Mouse (Mus musculus) yolk sac, embryonic 10.5 days (tissue): ENCODE data around the gene Fam8a1.

Source experiments
- DNase-seq: peaks from one replicate; pipeline ENCODE4 v3.0.0-alpha.2; 2017; ENCODE audit warnings: low spot score

Gene Fam8a1

DNA sequence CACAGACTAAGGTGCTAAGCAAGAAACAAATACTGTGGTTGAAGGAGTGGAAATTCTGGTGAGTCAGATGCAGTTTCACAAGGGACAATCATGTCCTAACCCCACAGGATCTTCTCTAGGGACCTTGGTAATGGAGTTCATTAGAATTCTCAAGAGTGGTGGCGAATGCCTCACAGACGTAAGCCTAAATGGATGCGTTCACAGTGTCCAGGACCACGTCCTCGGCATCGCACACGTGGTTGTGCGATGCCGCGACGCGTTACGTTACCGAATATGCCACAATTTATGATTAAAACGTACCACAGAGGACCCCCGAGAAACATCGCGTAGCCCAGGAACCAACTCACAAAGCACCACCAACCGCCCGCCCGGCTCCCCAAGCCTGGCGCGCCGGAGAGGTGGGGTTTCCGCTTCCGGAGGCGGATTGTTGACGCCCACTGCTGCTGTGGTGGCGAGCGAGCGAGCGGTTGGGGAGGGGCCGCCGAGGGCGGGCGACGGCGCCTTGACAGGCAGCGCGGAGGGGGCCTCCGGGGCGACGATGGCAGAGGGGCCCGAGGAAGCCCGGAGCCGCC lies at the start of gene Fam8a1:
Gene Fam8a1, plus strand, starts transcription at position 475 of the 572 bp plus-strand sequence.
- DNase-seq = peak; percentile 91

DNA sequence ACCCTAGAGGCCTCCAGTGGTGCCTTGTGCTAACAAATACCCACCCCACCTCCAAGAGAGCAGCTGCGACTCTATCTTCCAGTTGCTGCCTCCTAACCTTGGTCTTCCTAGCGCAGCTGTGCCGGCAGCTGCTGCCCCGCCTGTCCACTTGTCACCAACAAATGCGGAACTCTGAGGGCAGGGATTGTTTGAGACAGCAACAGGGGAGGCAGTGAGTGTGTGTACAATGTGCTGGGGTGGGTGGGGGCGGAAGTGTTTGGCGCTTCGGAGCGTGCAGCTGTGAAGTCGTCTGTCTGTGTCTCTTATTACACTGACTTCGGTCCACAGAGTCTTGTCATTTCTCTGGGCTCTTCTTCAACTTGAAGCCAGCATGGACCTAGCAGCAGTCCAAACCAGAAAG lies 49.7 kb upstream of the Fam8a1 start:
- DNase-seq = no peak

GRCm38 (mm10) chr13:46620964-46621757 lies 48.2 kb upstream of the Fam8a1 start:
- DNase-seq = no peak

DNA sequence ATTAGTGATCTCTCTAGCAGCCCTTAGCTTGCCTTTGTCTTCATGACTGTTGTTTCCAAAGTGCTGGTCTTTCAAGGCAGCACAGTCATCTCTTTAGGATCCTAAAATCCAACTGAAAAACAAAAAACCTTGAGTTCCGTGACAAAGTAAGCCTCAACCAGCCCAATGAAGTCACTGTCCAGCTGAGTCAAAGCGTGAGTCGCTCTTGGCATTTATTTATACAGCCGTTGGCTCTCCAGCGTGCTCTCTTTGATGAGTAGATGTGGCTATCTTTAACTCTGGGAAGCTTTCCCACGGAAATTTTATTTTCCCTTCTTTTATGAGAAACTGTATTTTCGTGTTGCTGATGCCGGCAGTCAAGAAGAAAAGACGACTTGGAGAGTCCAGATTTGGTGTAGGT lies 42.7 kb upstream of the Fam8a1 start:
- DNase-seq = no peak

GRCm38 (mm10) chr13:46627841-46628240 lies 41.5 kb upstream of the Fam8a1 start:
- no peak for DNase-seq

- DNase-seq = no peak
These were observed 39.9 kb upstream of the Fam8a1 start for GRCm38 (mm10) chr13:46629391-46629790.

DNA sequence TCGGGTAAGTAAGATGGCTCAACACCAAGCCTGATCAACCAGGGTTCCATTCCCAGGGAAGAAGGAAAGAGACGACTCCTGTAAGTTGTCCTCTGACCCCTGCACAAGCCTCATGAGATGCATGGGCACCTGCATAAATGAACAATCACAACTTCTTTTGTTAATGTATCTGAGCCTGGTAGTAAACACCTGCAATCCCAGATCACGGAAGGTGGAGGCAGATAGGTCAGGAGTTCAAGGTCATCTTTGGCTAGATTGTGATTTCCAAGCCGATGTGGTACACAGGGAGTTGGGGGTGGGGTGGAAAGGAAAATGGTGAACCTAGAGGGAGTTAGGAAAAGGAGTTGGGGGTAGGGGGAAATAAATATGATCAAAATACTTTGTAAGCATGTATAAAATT lies 36.5 kb upstream of the Fam8a1 start:
- no peak for DNase-seq

GRCm38 (mm10) chr13:46633320-46634132 lies 35.8 kb upstream of the Fam8a1 start:
- DNase-seq = no peak

DNA sequence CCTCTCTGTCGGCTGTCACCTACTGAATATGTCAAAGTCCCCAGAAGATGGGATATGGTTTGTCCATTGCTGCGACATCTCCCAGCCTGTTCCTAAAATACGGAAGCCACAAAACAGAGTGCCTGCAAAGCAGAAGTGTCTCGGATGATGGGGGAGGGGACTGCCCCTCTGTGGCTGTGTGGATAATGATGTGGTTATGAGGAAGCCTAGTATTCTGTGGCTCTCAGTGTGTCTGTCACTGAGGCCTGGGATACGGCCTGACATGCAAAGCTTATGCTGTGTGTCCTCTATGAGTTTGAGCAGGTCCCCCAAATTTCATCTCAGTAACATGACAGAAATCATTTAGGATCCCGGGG lies 35.2 kb upstream of the Fam8a1 start:
- DNase-seq = no peak

DNA sequence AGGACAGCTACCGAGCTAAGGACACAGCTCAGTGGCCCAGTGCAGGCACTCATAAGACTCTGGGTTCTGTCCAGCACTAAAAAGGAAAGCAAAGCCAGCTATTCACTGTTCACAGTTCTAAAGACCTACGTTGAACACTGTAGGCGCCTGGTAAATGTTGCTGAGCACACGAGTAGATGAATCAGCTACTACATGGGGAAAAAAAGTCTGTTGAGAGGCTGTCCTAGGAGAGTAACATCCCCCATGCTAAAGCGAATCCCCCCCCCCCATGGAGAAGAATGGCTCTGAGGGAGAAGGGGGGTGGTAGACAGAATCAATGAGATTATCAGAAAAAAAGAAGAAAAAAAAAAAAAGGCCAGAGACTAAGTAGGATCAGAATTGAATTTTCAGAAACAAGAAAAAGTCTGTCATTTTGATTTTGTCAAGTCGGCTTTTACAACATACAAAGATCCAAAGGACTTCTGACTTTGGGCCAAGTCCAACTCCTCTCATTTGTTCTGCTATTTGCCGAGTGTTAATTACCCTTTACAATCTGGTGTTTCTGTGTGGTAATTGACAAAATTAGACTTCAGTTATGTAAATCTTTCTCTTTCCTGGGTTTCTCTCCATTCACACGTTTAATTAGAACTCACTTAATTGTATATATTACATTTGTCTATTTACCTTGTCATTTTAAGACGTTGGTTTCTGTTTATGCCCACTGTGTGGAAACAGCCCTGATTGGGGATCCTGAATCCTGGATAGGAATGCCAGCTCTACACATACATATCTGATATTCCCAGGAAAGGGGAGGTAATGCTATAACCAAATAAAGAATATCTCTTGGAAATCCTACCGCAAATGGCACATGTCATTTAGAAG lies 28.5 kb upstream of the Fam8a1 start:
- DNase-seq = no peak

DNA sequence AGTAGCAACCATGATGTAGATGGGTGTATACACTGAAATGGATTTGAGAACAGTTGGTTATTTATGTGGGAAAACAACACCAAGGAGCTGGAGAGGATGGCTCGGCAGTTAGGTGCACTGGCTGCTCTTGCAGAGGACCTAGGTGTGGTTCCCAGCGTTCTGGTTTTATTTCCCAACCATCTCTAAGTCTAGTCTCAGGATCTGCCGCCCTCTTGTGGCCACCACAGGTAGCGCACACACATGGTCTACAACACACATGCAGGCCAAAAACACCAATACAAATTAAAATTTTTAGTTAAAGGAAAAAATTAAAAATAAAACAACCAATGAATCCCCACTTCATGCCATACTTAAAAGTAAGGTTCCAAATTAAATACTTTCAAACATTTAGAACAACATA lies 27.0 kb upstream of the Fam8a1 start:
- no peak for DNase-seq

GRCm38 (mm10) chr13:46644175-46644574 lies 25.1 kb upstream of the Fam8a1 start:
- DNase-seq = no peak

- no peak for DNase-seq
These were observed 23.8 kb upstream of the Fam8a1 start for GRCm38 (mm10) chr13:46645476-46645875.

GRCm38 (mm10) chr13:46651853-46652252 lies 17.5 kb upstream of the Fam8a1 start:
- DNase-seq = no peak

DNA sequence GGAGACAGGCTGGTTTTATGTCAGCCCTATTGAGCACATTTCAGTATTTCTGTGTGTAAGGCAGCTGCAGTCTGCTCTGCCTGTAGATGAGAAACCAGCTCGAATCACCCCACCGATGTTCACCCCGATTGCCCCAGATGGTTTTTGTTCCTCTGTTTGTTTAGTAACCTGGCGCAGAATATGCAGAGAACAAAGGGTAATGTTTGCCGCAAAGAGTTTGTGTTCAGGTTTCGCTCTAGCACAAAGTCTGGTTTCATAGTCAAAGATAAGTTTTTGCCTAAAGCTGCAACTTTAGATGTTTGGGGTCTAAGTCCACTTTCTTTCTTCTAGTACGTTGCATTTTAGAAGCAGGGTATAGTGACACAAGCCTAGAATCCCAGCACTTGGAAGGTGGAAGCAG lies 16.7 kb upstream of the Fam8a1 start:
- DNase-seq = peak; percentile 40

DNA sequence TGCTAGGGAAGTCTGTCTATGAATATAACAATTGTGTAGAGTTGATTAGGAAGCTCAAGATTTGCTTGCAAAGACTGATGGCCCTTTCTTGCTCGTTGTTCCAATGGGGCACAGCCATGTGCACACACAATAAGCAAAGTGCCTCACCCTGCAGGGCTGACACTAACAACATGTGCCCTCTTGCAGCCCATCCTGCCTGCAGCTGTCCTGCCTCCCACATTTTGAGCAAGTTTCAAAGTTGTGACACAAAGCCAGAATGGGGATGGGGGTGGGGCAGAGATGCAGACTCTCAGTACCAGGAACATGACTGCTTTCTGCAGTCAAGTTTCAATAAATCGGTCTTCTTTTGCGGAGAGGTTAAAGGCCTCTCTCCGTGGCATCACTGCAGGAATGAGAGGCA lies 15.7 kb upstream of the Fam8a1 start:
- no peak for DNase-seq

- DNase-seq = no peak
These were observed 14.8 kb upstream of the Fam8a1 start for GRCm38 (mm10) chr13:46654566-46654965.

- no peak for DNase-seq
These were observed 10.1 kb upstream of the Fam8a1 start for GRCm38 (mm10) chr13:46659211-46659610.

- DNase-seq = no peak
These were observed 5.8 kb upstream of the Fam8a1 start for GRCm38 (mm10) chr13:46663461-46663964.

DNA sequence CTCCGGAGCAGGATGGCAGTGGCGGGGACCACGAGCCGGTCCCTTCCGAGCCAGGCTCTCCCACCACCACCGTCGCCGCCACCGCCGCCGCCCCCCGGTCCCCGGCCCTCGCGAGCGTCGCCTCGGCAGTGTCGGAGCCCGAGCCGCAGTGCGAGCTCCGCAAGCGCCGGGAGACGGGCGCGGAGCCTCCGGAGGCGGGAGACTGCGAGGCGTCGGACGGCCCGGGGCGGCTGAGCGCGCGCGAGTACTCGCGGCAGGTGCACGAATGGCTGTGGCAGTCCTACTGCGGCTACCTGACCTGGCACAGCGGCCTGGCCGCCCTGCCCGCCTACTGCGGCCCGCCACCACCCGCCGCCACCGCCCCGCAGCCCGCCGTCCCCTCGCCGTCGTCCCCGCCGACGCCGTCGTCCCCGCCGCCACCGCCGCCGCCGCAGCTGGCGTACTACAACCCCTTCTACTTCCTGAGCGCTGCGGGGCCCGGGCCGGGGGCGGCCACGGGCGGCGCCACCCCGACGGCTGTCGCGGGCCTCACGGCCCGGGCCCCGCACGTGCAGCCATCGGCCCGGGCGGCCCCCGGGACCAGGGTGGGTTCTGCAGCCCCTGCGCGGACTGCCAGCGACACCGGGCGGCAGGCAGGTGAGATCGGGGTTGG lies 424 bp downstream of the Fam8a1 start:
- no peak for DNase-seq

DNA sequence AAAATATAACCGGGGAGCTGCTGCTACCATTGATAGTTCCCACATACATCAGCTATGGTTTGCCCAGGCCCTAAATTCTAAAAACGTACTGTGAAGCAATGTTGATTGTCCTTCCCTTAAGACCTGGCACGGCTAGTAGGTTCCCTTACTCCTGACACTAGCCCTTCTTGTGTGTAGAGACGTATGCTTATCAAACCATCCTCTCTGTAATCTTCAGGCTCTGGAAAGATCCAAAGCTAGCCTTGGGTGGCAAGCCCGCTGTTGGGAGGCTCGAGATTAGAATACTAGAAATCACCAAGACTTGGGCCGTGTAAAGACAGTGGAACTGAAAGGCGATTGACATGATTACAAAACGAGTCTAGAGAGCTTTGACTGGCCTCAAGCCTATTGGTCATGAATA lies 1.2 kb downstream of the Fam8a1 start:
- DNase-seq = no peak
